Mouse (Mus musculus) C2C12 (cell line): ENCODE measurements around the gene Samd4. TPM values are rescaled to one million over a fixed set of nuclear protein-coding genes. Genes with fewer than 3 reads are reported as not detected.

Source experiments
- H3K27me3 ChIP-seq: one replicate; pipeline ENCODE4 v1.6.1; 2011; ENCODE audit not compliant: control insufficient read depth, insufficient read depth, insufficient read length
- H3K36me3 ChIP-seq: one replicate; pipeline ENCODE4 v1.6.1; 2011; ENCODE audit not compliant: control insufficient read depth, insufficient read depth
- H3K4me3 ChIP-seq: one replicate; pipeline ENCODE4 v1.5.1; 2011; ENCODE audit warnings: mild to moderate bottlenecking, control low read depth; ENCODE audit not compliant: poor library complexity, insufficient read depth, severe bottlenecking
- H3K79me2 ChIP-seq: one replicate; pipeline ENCODE4 v1.6.1; 2011; ENCODE audit not compliant: control insufficient read depth, insufficient read depth
- H3K79me3 ChIP-seq: one replicate; pipeline ENCODE4 v1.6.1; 2011; ENCODE audit warnings: low read depth, control low read depth
- H3ac ChIP-seq: one replicate; pipeline ENCODE3; 2011; ENCODE audit warnings: low read depth; ENCODE audit not compliant: control insufficient read depth, insufficient read length
- CEBPB ChIP-seq: IDR thresholded peaks from one replicate; pipeline ENCODE4 v1.6.1; 2011; ENCODE audit warnings: low read depth, mild to moderate bottlenecking, control low read depth, moderate library complexity
- CTCF ChIP-seq: IDR thresholded peaks from one replicate; pipeline ENCODE4 v1.5.1; 2011; ENCODE audit not compliant: control insufficient read depth, insufficient read depth, insufficient read length
- FOSL1 ChIP-seq: IDR thresholded peaks from one replicate; pipeline ENCODE4 v1.8.0; 2011; ENCODE audit warnings: mild to moderate bottlenecking, low read length; ENCODE audit not compliant: poor library complexity, insufficient read depth, severe bottlenecking
- MAX ChIP-seq: IDR thresholded peaks from one replicate; pipeline ENCODE4 v1.6.1; 2011; ENCODE audit warnings: mild to moderate bottlenecking, control low read depth
- MYOD1 ChIP-seq: IDR thresholded peaks from one replicate; pipeline ENCODE4 v1.6.1; 2011; ENCODE audit warnings: low read depth; ENCODE audit not compliant: control insufficient read depth, insufficient read length
- MYOG ChIP-seq: IDR thresholded peaks from one replicate; pipeline ENCODE4 v1.6.1; 2011; ENCODE audit not compliant: control insufficient read depth, insufficient read length; ENCODE audit errors: extremely low read depth
- USF1 ChIP-seq: IDR thresholded peaks from one replicate; pipeline ENCODE4 v1.6.1; 2011; ENCODE audit warnings: low read depth, mild to moderate bottlenecking, control low read depth, moderate library complexity
- polyA plus RNA-seq: library from polyadenylated mRNA; unstranded; fragments of >200 nt; fragmentation: generic; extraction: Trizol; gene quantifications from one replicate; pipeline ENCODE4 v1.2.1, GENCODE M21; 2012; ENCODE audit warnings: missing spikeins

Gene Samd4
- polyA plus RNA-seq, 1 experiment, result 9.9 TPM

DNA sequence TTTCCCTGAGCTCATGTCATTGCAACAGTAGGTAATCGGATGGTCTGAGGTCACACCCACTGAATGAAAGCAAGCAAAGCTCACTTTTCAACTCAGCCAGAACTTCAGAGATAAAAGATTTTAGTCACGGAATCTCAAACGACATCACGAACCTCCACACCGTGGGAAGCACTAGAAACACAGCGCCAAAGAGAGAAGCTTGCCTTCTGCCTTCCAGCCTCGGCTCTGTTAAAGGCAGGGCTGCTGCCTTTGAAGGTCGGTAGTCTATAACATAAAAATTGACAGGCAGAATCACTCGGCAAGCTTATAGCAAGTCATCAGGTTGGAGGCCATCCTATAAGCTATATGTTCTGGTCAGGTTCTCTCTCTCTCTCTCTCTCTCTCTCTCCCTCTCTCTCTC lies 92.2 kb downstream of the Samd4 start:
- peaks cover 96% of the 10 kb centered on the region for H3K79me2 ChIP-seq
- TF ChIP-seq CEBPB, result no peak
- no peak for TF ChIP-seq CTCF
- no peak for TF ChIP-seq USF1
- no peak for TF ChIP-seq MYOG
- no peak for TF ChIP-seq MYOD1
- TF ChIP-seq FOSL1, result no peak
- no peak for TF ChIP-seq MAX
- H3ac ChIP-seq, result no peak overlapping the region
- no peaks in the 10 kb centered on the region for H3K27me3 ChIP-seq
- H3K79me3 ChIP-seq, result peaks cover 28% of the 10 kb centered on the region
- no peak overlapping the region for H3K4me3 ChIP-seq
- peaks cover 13% of the 10 kb centered on the region for H3K36me3 ChIP-seq

DNA sequence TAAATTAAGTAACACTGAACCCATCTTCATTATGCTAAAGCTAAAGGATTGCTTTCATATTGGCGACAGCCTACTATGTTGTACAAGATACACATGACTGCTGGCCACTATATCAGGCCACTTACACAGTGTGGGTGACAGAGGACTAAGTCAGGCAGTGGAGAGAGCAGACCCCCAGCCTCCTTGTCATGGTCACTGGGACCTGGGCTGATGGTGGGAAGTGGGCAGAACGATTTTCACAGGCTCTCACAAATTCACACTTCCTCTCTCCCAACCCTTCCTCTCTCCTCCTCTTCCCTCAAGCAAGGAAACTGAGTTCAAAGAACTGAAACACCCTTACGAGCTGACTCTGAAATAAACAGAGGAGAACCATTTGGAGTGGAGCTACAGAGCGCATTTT lies 93.3 kb downstream of the Samd4 start:
- peaks cover 13% of the 10 kb centered on the region for H3K36me3 ChIP-seq
- peaks cover 93% of the 10 kb centered on the region for H3K79me2 ChIP-seq
- H3ac ChIP-seq, result no peak overlapping the region
- no peak overlapping the region for H3K4me3 ChIP-seq
- peaks cover 28% of the 10 kb centered on the region for H3K79me3 ChIP-seq
- TF ChIP-seq MAX, result no peak
- TF ChIP-seq MYOG, result no peak
- no peak for TF ChIP-seq MYOD1
- TF ChIP-seq USF1, result no peak
- H3K27me3 ChIP-seq, result no peaks in the 10 kb centered on the region

DNA sequence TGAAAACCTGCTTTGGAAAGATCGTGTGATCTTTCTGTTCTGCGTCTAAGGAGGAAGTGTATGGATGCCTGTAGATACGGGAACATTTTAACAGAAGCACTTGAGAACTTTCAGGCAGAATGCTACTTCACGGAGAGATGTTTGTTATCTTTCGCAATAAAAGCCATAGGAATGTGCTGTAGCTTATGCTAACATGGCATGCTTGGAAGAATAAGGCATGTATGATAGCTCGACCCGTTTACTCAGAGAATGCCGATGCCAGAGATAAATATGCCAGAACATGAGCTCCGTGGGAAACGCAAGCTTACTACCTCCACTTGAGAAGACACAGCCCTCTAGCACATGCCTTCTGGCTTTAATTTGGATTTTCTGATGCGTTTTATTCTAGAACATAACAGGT lies 94.1 kb downstream of the Samd4 start:
- H3K4me3 ChIP-seq, result no peak overlapping the region
- no peaks in the 10 kb centered on the region for H3K27me3 ChIP-seq
- peaks cover 27% of the 10 kb centered on the region for H3K79me3 ChIP-seq
- no peak for TF ChIP-seq CEBPB
- TF ChIP-seq MAX, result no peak
- TF ChIP-seq CTCF, result no peak
- no peak for TF ChIP-seq USF1
- TF ChIP-seq FOSL1, result no peak
- no peak for TF ChIP-seq MYOG
- no peak for TF ChIP-seq MYOD1
- H3ac ChIP-seq, result no peak overlapping the region
- peaks cover 6% of the 10 kb centered on the region for H3K36me3 ChIP-seq
- H3K79me2 ChIP-seq, result peaks cover 93% of the 10 kb centered on the region

DNA sequence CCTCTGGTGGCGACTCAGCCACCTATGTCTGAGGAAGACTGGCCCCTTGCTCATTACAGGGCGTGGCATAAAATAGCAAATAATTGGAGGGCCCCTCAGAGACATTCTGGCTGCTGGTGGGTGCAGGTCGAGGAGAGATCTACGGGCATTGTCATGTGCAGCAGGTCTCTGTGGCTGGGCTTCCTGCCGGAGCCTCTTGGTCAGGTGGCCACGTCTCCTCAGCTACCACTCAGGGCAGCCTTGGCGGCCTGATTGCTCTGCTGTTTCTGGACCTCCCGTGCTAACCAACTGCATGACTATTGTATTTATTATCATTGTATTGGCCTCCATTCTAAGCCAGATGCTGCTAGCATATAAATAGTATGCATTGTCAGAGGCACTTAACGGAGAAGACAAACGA lies 95.0 kb downstream of the Samd4 start:
- no peak for TF ChIP-seq CTCF
- TF ChIP-seq MYOG, result no peak
- TF ChIP-seq USF1, result no peak
- TF ChIP-seq MYOD1, result no peak
- TF ChIP-seq CEBPB, result no peak
- no peak for TF ChIP-seq FOSL1
- no peak for TF ChIP-seq MAX
- Histone ChIP-seq H3K4me3 (no peak overlapping the region), H3K27me3 (no peaks in the 10 kb centered on the region), H3K79me3 (peaks cover 25% of the 10 kb centered on the region), H3ac (no peak overlapping the region), H3K36me3 (peaks cover 11% of the 10 kb centered on the region), H3K79me2 (peaks cover 90% of the 10 kb centered on the region)

DNA sequence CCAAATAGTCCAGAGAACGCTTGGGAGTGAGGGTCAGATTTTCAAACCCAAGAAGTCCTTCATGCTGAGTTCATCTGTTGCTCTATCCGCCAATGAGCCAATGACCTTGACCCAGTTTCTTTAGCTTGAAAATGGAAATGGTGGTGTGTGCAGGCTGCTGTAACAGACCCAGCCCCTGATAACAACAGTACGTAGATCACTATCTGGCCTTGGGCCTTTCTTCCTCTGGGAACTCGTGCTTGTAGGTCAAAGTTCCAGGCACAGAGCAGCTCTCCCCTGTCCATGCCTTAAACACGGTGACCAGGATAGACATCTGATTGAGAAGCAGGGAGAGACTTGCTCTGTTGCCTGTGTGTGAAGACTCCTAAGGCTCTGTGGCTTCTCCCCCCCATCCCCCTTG lies 96.5 kb downstream of the Samd4 start:
- H3K79me3 ChIP-seq, result peaks cover 21% of the 10 kb centered on the region
- H3K4me3 ChIP-seq, result no peak overlapping the region
- TF ChIP-seq MAX, result no peak
- no peak for TF ChIP-seq MYOD1
- TF ChIP-seq MYOG, result no peak
- TF ChIP-seq USF1, result no peak
- TF ChIP-seq FOSL1, result no peak
- no peak for TF ChIP-seq CTCF
- no peak for TF ChIP-seq CEBPB
- no peaks in the 10 kb centered on the region for H3K27me3 ChIP-seq
- H3ac ChIP-seq, result no peak overlapping the region
- H3K36me3 ChIP-seq, result peaks cover 11% of the 10 kb centered on the region
- H3K79me2 ChIP-seq, result peaks cover 87% of the 10 kb centered on the region

DNA sequence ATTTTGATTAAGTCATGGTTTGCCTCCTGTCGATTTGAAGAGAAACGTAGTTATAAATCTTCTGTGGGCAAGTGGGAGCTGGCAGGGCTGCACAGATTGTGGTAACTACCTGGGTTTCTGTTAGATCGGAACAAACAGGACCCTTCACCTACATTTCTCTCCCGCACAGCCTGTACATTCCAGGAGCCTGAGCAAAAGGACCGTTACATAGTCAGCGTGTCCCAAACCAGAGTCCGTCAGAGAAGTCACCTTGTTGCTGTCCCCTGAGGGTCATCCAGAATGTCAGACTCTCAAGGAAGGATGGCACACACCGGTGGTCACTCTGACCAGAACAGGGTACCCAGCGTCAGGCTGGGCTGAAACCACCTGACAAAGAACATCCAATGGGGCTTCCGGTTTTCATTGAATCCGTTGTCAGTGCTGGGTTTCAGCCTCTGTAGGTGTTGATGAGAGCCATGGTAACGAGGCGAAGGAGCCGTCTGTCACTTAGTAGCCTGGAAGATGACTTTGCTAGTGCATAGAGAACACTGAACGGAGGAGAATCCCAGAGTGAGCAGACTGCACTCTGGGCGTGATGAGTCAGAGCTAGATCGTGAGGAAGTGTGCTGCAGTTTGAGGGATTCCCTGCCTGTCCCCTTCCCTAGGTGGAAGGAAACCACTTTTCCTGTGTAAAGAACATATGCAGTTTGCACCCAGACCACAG lies 98.2 kb downstream of the Samd4 start:
- peaks cover 10% of the 10 kb centered on the region for H3K36me3 ChIP-seq
- no peak overlapping the region for H3K4me3 ChIP-seq
- H3K27me3 ChIP-seq, result no peaks in the 10 kb centered on the region
- TF ChIP-seq MYOG, result no peak
- TF ChIP-seq CTCF, result no peak
- TF ChIP-seq CEBPB, result no peak
- TF ChIP-seq FOSL1, result peak; percentile 4
- TF ChIP-seq USF1, result no peak
- no peak for TF ChIP-seq MAX
- no peak for TF ChIP-seq MYOD1
- peaks cover 16% of the 10 kb centered on the region for H3K79me3 ChIP-seq
- H3ac ChIP-seq, result no peak overlapping the region
- peaks cover 83% of the 10 kb centered on the region for H3K79me2 ChIP-seq
